Mouse (Mus musculus) spleen, adult 10 weeks (tissue): ENCODE measurements around the gene Gm49336. TPM values are rescaled to one million over a fixed set of nuclear protein-coding genes. Genes with fewer than 3 reads are reported as not detected.

Experiments
- polyA plus RNA-seq: library from polyadenylated mRNA; stranded (reverse); fragments of 350-450 nt; fragmentation: Illumina TruSeq; extraction: RNeasy Lipid Tissue Mini Kit (QIAGEN cat#74804); gene quantifications from one replicate; pipeline ENCODE4 v1.2.3, GENCODE M21; 2015; ENCODE audit warnings: low replicate concordance; ENCODE audit not compliant: insufficient read depth

The Gm49336 gene
- 64.1 TPM for polyA plus RNA-seq

GRCm38 (mm10) chr14:60251281-60252003 is at the start of gene Gm49336, which contains the start of gene Nupl1:
Gene Gm49336 (minus strand): TSS chr14:60251507.
Gene Nupl1 (minus strand): TSS chr14:60251431.

GRCm38 (mm10) chr14:60264990-60265876 is 13.9 kb upstream of the Gm49336 start, which contains the start of gene Mtmr6:
Gene Mtmr6 (plus strand): TSS chr14:60265228.

GRCm38 (mm10) chr14:60196884-60197283 is 54.4 kb downstream of the Gm49336 start, which contains the start of gene Atp8a2:
Gene Atp8a2 (minus strand): TSS chr14:60197179.

Other genes starting within 250 kb of the Gm49336 start
- gene Atp8a2, start 54.3 kb downstream of the Gm49336 start, polyA plus RNA-seq = 0.61 TPM
- gene Nupl1, start 76 bp downstream of the Gm49336 start, polyA plus RNA-seq = 0.12 TPM
- 81.4 TPM for gene Mtmr6, start 13.7 kb upstream of the Gm49336 start, polyA plus RNA-seq
- gene Amer2, start 121.8 kb upstream of the Gm49336 start, polyA plus RNA-seq = 0.26 TPM